Comparison of ENCODE assay signal across 1 mouse cellular context in the genomic region with DNA sequence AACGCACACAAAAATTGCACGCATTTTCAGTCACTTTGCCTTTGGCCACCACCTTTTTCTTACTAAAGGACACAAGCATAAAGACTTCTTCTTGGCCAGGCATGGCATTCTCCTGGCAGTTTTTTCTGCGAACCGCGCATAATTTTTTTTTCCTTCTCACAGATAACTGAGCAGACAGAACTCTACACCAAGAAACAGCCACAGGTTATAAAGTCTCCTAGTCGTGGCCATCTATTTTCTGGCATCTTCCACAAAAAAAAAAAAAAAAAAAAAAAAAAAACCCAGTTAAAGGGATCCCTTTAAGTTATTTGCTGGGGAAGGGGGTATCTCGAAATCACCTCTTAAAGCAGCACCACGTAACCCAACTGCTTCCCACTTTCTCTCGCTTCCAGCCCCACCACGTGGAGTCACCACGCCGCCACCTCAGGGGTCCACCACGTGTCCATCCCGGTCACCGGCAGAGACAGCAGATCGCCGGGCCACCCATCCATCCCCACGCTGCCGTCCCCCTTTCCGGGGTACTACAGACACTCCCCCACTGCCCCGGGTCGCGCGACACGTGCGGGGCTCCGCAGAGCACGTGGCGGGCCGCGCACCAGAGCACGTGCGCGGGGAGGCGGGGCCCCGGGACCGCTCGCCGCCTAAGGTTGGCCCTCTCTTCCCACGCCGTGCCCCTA.
TF ChIP-seq lines count a peak whose summit lies in the region.

No protein-coding gene starts in this region.

TF ChIP-seq in MEL, 35 proteins besides CTCF, POLR2A, EP300 and RAD21 (continued from another document):
- no peak for TF ChIP-seq MAFK (IDR thresholded peaks at IDR 0.05; ENCODE audit: borderline replicate concordance, low read depth, low read length)
- peak; percentile 95; the same call in 1 of the 2 replicates for TF ChIP-seq CHD1 (IDR thresholded peaks at IDR 0.05; ENCODE audit: low read depth, low read length)
- TF ChIP-seq NELFE (IDR thresholded peaks at IDR 0.05; ENCODE audit: low read depth, low read length) = no peak
- no peak for TF ChIP-seq MEF2A (IDR thresholded peaks at IDR 0.05; ENCODE audit: extremely low read depth, insufficient replicate concordance, low read depth, low read length, poor library complexity, severe bottlenecking)
- TF ChIP-seq UBTF (IDR thresholded peaks at IDR 0.05; ENCODE audit: borderline replicate concordance, insufficient read depth, low read depth, low read length) = no peak
- TF ChIP-seq MAZ (IDR thresholded peaks at IDR 0.05; ENCODE audit: low read depth, low read length) = no peak
- no peak for TF ChIP-seq KAT2A (conservative IDR thresholded peaks at IDR 0.05; ENCODE audit: low read depth, low read length)
- TF ChIP-seq ELF1 (IDR thresholded peaks at IDR 0.05; ENCODE audit: low read depth, low read length) = no peak
